Mouse (Mus musculus) cortical plate, adult 2 months (tissue): ENCODE results near the gene Slc47a2.
"Not testable (repeated sequence)": the region's sequence is repeated elsewhere in the genome, so short reads cannot be mapped to it uniquely, and the experiment has no call there.

Source experiments
- CTCF ChIP-seq: fragments of 200-500 bp; IDR thresholded peaks from 2 replicates; pipeline ENCODE4 v1.5.1; 2011; ENCODE audit warnings: mild to moderate bottlenecking, control low read depth, low read length; ENCODE audit not compliant: insufficient read depth; ENCODE audit errors: extremely low read depth
- POLR2A ChIP-seq: fragments of 200-500 bp; IDR thresholded peaks from 2 replicates; pipeline ENCODE4 v1.6.1; 2011; ENCODE audit warnings: mild to moderate bottlenecking, low read length, control low read depth; ENCODE audit not compliant: insufficient read depth; ENCODE audit errors: extremely low read depth

GRCm38 (mm10) chr11:61304535-61304934, 38.1 kb downstream of the Slc47a2 start:
- TF ChIP-seq CTCF, POLR2A: not testable (repeated sequence)
